Mouse (Mus musculus): ENCODE results near the gene Smarce1.

DNA sequence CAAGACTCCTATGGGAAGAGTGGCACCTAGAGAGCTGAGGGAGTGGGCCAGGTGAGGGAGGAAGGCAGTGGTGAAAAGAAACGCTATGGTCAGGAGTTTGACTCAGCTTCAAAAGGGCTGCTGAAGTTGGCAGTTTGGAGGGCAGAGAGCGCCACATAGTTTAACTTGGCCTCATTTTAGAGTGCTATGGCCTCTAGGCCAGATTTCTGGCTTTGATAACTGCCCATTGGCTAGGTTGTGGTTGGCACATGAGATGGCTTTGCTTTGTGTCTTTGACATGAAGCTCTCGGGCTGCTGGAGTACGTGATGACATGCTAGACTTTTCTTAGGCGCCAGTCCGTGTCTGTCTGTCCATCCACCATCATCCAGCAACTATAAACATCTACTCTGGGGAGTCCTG, 70.6 kb downstream of the Smarce1 start:
- no peak for TF ChIP-seq CTCF (IDR thresholded peaks at IDR 0.05; ENCODE audit: borderline replicate concordance, control insufficient read depth, extremely low read depth, insufficient read depth, low read length, poor library complexity)
- no peak for TF ChIP-seq POLR2A (IDR thresholded peaks at IDR 0.05; ENCODE audit: control insufficient read depth, extremely low read depth, insufficient read depth, low read length, poor library complexity)

Measured in thymus, adult 2 months (tissue).